Mouse (Mus musculus): ENCODE results near the gene Grk5.
A peak's percentile ranks its signal among the peaks of the same experiment; 100 is the strongest.
"Not testable (repeated sequence)": the region's sequence is repeated elsewhere in the genome, so short reads cannot be mapped to it uniquely, and the experiment has no call there.

Gene Grk5

DNA sequence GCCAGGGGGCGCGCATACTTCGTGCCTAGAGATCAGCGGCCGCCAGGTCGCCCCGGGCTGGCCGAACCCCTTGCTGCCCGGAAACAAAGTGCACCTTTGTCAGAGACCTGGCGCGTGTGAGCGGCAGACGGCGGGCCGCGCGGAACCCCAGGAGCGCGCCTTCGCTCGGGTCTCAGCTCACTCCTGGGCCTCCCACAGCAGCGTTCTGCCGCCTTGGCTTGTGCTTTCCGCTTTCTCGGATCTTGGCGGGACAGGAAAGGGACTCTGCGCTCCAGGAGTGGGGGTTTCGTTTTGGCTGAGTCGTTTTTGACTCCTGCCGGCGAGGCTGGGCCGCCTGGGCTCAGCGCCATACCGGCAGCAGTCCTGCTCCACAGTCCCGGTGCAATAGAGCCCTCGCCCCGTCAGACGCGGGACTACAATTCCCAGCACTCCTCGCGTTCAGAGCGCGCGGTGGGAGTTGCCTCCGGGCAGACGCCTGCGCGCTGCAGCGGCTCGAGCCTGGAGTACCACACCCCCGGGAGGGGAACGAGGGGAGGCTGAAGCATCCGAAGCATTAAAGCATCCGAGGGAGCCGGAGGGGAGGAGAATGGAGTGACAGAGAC is at the start of gene Grk5:
Grk5 (plus strand) TSS at position 36 of the 602 bp plus-strand sequence.
- DNase-seq (ENCODE audit: low read depth, low spot score), result peak; percentile 96

DNA sequence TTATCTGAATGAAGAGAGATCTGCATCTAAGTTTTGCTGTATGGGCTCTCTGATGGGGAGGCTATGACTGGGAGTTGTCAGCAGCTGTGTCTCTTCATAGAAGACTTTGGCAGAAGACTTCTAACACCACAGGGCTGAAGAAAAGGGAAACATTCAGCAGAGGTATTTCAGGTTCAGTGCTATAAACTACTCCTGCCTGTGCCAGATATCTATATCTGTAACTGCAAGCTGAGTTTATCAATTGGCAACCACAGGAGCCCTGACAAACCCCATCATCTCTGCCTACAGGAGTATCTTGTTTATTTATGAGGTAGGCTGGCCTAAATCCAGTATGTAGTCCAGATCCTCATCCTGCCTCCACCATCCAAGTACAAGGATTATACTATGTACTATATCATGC is 46.2 kb upstream of the Grk5 start:
- no peak for DNase-seq (ENCODE audit: low read depth, low spot score)

DNA sequence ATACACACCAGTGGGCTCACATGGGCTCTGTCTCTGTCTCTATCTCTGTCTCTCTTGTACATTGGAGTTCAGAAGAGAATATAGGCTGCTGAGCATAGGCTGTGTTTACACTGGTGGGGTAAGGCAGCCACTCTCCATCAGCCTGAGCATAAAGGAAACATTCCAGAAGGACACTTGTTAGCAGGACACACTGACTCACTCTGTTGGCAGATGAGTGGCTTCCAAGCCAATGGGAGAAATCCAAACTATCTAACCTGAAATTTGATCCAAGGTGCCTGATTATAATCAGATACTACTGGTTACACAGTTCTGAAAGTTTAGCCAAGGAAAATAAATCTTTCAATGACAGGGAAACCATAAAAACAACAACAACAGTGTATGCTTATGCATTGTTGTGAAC is 43.8 kb upstream of the Grk5 start:
- DNase-seq (ENCODE audit: low read depth, low spot score), result no peak

DNA sequence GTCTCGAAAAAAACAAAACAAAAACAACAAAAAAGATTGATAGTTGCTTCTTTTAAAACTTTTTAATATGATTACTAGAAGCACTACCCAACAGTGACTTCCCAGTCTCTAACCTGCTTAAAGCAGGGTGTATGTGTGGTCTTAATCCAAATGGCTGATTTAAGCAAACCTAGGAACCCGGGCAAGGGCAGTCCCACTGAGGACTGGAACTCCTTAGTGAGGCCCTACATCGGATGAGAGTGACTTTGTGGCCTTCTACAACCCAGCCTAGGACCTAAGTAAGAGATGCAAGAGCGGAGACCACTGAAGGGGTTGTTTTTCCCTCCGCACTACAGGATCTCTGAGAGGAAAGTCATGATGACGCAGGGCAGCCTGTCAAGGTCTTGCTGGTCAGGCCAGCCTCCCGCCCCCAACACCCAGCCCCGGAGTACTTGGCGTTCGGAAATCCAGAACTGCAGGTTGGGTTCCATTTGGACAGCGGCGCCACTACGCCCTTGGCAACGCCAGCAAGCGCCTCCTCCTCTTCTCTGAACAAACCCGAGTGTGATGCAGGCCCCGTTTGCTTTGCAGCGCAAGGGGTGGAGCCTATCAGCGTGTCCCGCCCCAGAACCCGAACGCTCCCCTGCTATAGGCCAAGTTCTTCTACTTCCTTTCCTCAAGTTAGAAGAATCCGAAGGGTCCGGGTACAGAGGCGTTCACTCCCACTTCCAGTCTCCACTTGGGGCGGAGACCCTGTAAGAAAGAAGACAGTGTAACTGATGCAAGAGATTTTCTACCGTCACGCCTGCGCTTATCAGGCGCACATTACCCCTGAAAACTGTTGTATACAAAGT is 28.5 kb upstream of the Grk5 start, which contains the start of gene Sfxn4:
Sfxn4 (minus strand) TSS at position 612 of the 833 bp plus-strand sequence.
- DNase-seq (ENCODE audit: low read depth, low spot score), result peak; percentile 93

DNA sequence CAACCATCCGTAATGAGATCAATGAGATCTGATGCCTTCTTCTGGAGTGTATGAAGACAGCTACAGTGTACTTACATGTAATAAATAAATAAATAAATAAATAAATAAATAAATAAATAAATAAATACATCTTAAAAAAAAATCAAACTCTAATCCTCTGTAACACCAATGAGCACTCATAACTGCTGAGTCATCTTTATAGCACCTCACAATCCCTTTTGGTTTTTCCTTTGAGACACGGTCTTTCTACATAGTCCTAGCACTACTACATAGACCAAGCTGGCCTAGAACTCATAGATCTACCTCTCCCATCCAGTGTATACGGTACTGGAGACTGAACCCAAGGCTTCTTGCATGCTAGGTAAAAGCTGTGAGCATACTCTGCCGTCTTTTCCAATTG is 23.4 kb upstream of the Grk5 start:
- not testable (repeated sequence) for DNase-seq (ENCODE audit: low read depth, low spot score)

DNA sequence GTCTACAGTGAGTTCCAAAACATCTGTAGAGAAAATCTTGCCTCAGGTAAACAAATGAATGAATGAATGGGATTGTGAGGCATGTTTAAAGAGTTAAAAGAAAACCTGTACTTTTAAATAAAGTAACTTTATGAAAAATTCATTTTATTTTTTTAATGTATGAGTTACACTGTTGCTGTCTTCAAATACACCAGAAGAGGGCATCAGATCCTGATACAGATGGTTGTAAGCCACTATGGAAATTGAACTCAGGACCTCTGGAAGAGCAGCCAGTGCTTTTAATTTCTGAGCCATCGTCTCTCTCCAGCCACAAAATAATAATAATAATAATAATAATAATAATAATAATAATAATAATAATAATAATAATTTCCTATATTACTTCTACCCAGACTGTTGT is 19.1 kb upstream of the Grk5 start:
- DNase-seq (ENCODE audit: low read depth, low spot score), result peak; percentile 24

GRCm38 (mm10) chr19:60871366-60871765 is 18.2 kb upstream of the Grk5 start:
- no peak for DNase-seq (ENCODE audit: low read depth, low spot score)

GRCm38 (mm10) chr19:60872272-60872671 is 17.3 kb upstream of the Grk5 start:
- DNase-seq (ENCODE audit: low read depth, low spot score), result no peak

DNA sequence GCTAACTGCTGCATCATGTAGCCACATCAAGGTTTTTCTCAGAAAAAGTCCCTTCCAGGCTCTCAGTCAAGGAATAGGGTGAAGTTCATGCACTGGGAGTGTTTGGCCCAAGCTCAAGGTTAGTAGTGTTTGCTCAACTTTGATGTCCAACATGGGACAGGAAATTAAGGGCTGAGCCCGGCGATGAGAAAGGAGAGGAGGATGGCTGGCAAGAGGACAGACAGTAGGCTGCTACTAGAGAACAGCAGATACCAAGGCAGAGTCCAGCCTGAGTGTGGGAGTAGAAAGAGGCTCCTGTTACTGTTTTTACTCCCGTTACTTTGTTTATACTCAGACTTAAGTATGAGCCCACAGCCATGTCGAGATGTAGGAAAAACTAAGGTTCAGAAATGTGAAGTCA is 16.0 kb upstream of the Grk5 start:
- DNase-seq (ENCODE audit: low read depth, low spot score), result no peak

DNA sequence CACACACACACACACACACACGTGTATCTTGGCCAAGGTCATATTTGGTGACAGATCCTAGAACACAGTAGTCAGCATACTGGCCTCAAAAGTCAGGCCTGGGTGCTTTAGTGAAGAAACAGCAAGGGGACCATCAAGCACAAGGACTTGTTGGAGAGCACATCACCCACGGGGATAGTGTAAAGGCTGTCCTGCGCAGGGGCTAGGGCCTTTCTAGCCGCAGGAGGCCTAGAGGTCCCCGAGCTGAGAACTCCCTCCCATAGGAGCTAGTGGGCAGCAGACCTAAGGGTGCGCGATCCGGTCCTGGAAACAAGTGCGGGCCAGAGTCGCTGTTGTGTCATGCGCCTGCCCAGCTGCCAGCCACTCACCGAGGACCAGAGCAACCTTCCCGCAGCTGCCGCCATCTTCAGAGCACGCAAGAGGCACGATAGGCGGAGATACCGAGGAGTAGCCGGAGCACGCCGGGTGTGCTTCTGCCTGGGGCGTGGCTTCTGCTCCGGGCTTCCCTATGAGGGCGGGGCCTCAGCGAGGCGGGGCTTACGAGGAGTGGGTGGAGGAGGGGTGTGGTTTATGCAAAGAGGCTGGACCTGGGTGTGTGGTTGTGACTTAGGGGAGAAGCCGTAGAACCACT is 15.4 kb upstream of the Grk5 start, which contains the start of gene Prdx3:
Prdx3 (minus strand) TSS at position 493 of the 631 bp plus-strand sequence.
- peak; percentile 96 for DNase-seq (ENCODE audit: low read depth, low spot score)

- no peak for DNase-seq (ENCODE audit: low read depth, low spot score)
Measured at GRCm38 (mm10) chr19:60883129-60883528, 6.4 kb upstream of the Grk5 start.

- DNase-seq (ENCODE audit: low read depth, low spot score), result no peak
Measured at GRCm38 (mm10) chr19:60887637-60888036, 1.9 kb upstream of the Grk5 start.

- peak; percentile 31 for DNase-seq (ENCODE audit: low read depth, low spot score)
Measured at GRCm38 (mm10) chr19:60889101-60889713, 342 bp upstream of the Grk5 start.

GRCm38 (mm10) chr19:60890391-60891122 is 1.0 kb downstream of the Grk5 start:
- no peak for DNase-seq (ENCODE audit: low read depth, low spot score)

DNA sequence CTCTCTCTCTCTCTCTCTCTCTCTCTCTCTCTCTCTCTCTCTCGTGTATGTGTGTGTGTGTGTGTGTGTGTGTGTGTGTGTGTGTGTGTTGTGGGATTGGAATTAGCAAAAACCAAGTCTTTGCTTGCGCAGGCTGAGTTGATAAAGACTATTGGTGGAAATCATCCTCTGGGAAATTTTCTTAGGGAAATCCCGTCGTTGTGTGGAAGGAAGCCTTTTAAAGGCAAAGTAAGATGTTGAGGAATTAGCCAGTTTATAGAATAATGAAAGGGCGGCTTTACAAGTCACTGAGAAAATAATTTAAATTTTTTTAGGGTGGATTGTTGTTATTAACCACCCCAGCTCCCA is 1.5 kb downstream of the Grk5 start:
- DNase-seq (ENCODE audit: low read depth, low spot score), result peak; percentile 22

GRCm38 (mm10) chr19:60891934-60892547 is 2.5 kb downstream of the Grk5 start:
- peak; percentile 76 for DNase-seq (ENCODE audit: low read depth, low spot score)

GRCm38 (mm10) chr19:60895251-60895880 is 5.8 kb downstream of the Grk5 start:
- peak; percentile 43 for DNase-seq (ENCODE audit: low read depth, low spot score)

DNA sequence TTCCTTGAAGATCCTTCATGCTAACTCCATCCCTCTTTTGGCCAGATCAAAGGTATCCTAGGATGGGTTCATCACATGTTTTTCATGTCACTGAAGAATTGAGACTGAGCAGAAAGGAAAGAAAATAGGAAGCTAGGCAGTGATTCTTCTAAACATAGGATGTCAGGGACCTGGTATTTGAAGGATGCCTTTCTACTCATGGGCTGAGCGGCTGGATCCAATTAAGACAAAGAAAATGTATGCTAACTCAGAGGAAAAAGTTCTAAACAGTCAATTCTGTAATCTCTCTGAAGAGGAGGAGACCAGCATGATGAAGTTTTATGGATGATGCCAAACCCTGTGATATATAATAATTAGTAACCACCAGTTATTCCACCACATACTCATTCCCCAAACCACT is 13.6 kb downstream of the Grk5 start:
- no peak for DNase-seq (ENCODE audit: low read depth, low spot score)

DNA sequence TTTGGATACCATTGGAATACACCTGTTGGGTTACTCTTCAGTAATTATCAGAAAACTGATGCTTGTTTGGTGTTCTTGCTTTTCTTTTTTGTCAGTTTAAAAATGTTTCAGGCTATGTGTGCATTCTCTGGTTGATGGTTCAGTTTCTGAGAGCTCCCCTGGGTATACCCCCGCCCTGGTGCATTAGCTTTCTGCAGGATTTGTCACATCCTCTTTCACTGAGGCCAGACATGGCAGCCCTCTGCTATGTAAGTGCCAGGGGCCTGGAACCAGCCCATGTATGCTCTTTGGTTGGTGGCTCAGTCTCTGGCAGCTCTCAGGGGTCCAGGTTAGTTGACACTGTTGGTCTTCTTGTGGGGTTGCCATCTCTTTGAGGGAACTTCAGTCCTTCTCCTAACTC is 14.4 kb downstream of the Grk5 start:
- no peak for DNase-seq (ENCODE audit: low read depth, low spot score)

GRCm38 (mm10) chr19:60905477-60905876 is 15.9 kb downstream of the Grk5 start:
- no peak for DNase-seq (ENCODE audit: low read depth, low spot score)

DNA sequence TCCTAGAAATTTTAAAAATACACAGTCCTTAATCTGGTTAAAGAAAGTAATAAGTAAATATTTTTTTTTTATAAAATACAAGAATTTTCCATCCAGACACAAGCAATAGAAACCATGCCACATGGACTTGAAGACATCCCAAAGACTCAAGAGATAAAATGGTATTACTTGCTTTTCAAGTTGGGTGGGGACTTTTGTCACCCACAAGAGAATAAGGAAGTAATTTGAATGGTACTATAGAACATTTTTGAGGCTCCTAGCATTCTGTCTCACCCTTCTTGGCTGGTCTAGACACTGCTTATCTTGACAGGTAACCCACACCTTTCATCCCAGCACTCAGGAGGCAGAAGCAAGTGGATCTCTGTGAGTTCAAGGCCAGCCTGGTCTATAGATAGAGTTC is 20.8 kb downstream of the Grk5 start:
- DNase-seq (ENCODE audit: low read depth, low spot score), result no peak

All from CD4-positive helper T cell, adult 2 months (primary cell).